Mouse (Mus musculus): ENCODE measurements around the gene Cyp2c23. TPM values are rescaled to one million over a fixed set of nuclear protein-coding genes. Genes with fewer than 3 reads are reported as not detected.

Gene Cyp2c23
- polyA plus RNA-seq, 2 experiments = 10.5 to 20.7 TPM

DNA sequence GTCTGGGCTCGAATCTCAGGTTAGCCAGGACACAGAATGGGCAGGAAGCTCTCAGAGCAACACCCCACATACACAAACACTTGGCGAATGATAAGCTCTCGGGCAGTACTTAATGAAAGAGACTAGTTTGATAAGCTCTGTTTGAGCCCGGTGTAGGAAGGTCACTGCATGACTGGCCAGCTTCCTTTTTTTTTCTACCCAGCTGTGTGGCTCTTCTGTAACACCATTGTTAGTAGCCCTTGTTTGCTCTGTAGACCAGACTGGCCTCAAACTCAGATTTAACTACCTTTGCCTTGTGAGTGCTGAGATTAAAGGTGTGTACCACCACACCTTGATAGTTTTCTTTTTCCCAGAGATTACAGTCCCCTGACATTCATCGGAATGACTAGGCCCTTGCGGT, 15.1 kb downstream of the Cyp2c23 start:
- H3K27me3 ChIP-seq (ENCODE audit: control insufficient read depth, insufficient read depth, low read length) = no peaks in the 10 kb centered on the region
- DNase-seq (ENCODE audit: low read depth in 3 of 3, low spot score in 3 of 3) (no peak), ATAC-seq (ENCODE audit: insufficient read depth) (no peak)
- no peaks in the 10 kb centered on the region for H3K36me3 ChIP-seq (replicated peaks; ENCODE audit: control insufficient read depth, insufficient read depth, low read depth)
- H3K4me1 ChIP-seq (replicated peaks; ENCODE audit: control insufficient read depth in 2 of 2, insufficient read depth in 2 of 2, low read length in 1 of 2) = no peaks in the 10 kb centered on the region
- H3K27ac ChIP-seq = no peak overlapping the region
- no peak overlapping the region for H3K4me2 ChIP-seq (ENCODE audit: low read depth)
- WGBS (ENCODE audit: insufficient replicate concordance) = 53% methylated on average over 6 of the region's 6 CpGs
- H3K4me3 ChIP-seq (ENCODE audit: insufficient read depth in 1 of 2, low read depth in 2 of 2, low read length in 2 of 2) = no peak overlapping the region
- no peak overlapping the region for H3K9ac ChIP-seq (replicated peaks)
- TF ChIP-seq EP300 (IDR thresholded peaks at IDR 0.05; ENCODE audit: low read depth) (no peak), CTCF (IDR thresholded peaks at IDR 0.05; ENCODE audit: low read depth) (no peak)
- H3K9me3 ChIP-seq (ENCODE audit: control insufficient read depth, low read length) = no peaks in the 10 kb centered on the region

DNA sequence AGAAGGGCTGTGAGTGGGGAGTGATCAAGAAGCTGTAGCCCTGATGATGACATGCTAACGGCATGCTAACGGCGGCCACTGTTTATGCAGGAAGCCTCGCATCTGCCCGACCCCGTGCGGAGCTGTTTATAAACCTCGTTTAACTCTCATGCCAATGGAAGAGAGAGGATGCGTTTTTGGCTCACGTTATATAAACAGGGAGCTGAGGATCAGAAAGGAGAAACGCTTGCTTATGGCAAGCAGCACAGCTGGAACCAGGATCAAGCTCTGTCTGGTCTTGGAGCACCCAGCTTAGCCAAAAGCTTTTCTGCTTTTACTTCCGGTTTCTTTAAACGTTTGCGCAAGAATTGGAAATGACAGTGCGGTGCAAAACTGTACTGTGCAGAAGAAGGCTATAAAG, 20.2 kb downstream of the Cyp2c23 start:
- H3K27ac ChIP-seq = no peak overlapping the region
- no peaks in the 10 kb centered on the region for H3K9me3 ChIP-seq (ENCODE audit: control insufficient read depth, low read length)
- H3K9ac ChIP-seq (replicated peaks) = no peak overlapping the region
- WGBS (ENCODE audit: insufficient replicate concordance) = 53% methylated on average over 15 of the region's 15 CpGs
- no peaks in the 10 kb centered on the region for H3K36me3 ChIP-seq (replicated peaks; ENCODE audit: control insufficient read depth, insufficient read depth, low read depth)
- H3K27me3 ChIP-seq (ENCODE audit: control insufficient read depth, insufficient read depth, low read length) = no peaks in the 10 kb centered on the region
- no peak for ATAC-seq (ENCODE audit: insufficient read depth)
- H3K4me2 ChIP-seq (ENCODE audit: low read depth) = no peak overlapping the region
- no peak overlapping the region for H3K4me3 ChIP-seq (ENCODE audit: insufficient read depth in 1 of 2, low read depth in 2 of 2, low read length in 2 of 2)
- no peak for TF ChIP-seq EP300 (IDR thresholded peaks at IDR 0.05; ENCODE audit: low read depth)
- no peak for TF ChIP-seq CTCF (IDR thresholded peaks at IDR 0.05; ENCODE audit: low read depth)
- H3K4me1 ChIP-seq (replicated peaks; ENCODE audit: control insufficient read depth in 2 of 2, insufficient read depth in 2 of 2, low read length in 1 of 2) = no peaks in the 10 kb centered on the region
- DNase-seq (ENCODE audit: low read depth in 3 of 3, low spot score in 3 of 3) = no peak

DNA sequence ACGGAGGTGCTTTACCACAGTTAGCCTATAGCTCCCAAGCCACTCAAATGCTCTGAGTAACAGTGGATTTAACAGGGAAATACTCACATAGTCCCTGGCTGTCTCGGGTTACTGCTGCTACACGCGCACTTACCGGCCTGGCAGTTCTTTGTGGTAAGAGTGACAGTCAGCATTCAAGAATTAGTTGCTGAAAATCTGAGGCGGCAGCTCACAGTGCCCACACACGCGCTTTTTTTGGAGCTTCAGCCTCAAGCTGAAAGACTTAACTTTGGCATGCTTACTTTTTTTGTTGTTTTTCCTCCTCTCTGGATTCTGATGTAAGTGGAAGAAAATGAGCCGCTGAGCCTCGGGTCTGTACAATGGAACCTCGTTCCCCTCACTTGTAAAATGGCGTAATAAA, 21.8 kb downstream of the Cyp2c23 start:
- H3K9ac ChIP-seq (replicated peaks) = no peak overlapping the region
- no peak overlapping the region for H3K4me3 ChIP-seq (ENCODE audit: insufficient read depth in 1 of 2, low read depth in 2 of 2, low read length in 2 of 2)

DNA sequence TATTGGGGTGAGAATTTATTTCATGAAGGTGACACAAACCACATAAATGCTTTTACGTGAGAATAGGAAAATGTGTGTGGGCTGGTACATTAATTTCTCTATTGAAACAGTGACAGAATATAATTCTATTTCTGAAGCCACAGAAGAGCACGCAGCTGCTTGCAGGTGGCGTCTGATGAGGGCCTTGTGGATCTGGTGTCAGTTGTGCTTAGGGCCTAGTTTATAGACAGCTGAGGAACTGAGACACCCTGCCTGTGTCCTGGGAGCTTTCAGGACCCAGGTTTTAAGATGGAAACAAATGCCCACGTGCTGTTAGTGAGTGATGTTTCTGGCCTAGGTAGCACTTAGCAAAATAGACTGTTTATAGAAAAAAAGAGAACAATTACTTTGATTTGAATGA, 24.0 kb downstream of the Cyp2c23 start:
- no peak overlapping the region for H3K9ac ChIP-seq (replicated peaks)
- H3K4me3 ChIP-seq (ENCODE audit: insufficient read depth in 1 of 2, low read depth in 2 of 2, low read length in 2 of 2) = no peak overlapping the region
- H3K9me3 ChIP-seq (ENCODE audit: control insufficient read depth, low read length) = no peaks in the 10 kb centered on the region
- H3K4me2 ChIP-seq (ENCODE audit: low read depth) = no peak overlapping the region
- TF ChIP-seq EP300 (IDR thresholded peaks at IDR 0.05; ENCODE audit: low read depth) = no peak
- no peak for TF ChIP-seq CTCF (IDR thresholded peaks at IDR 0.05; ENCODE audit: low read depth)
- no peaks in the 10 kb centered on the region for H3K36me3 ChIP-seq (replicated peaks; ENCODE audit: control insufficient read depth, insufficient read depth, low read depth)
- no peak for DNase-seq (ENCODE audit: low read depth in 3 of 3, low spot score in 3 of 3)
- no peaks in the 10 kb centered on the region; a peak in 2 of 4 replicates for H3K4me1 ChIP-seq (replicated peaks; ENCODE audit: control insufficient read depth in 2 of 2, insufficient read depth in 2 of 2, low read length in 1 of 2)
- H3K27ac ChIP-seq = no peak overlapping the region
- no peaks in the 10 kb centered on the region for H3K27me3 ChIP-seq (ENCODE audit: control insufficient read depth, insufficient read depth, low read length)
- 53% methylated on average over 4 of the region's 4 CpGs for WGBS (ENCODE audit: insufficient replicate concordance)
- no peak for ATAC-seq (ENCODE audit: insufficient read depth)

More for the DNA sequence above, 21.8 kb downstream of the Cyp2c23 start:
- DNase-seq (ENCODE audit: low read depth in 3 of 3, low spot score in 3 of 3) (no peak), ATAC-seq (ENCODE audit: insufficient read depth) (no peak)
- TF ChIP-seq CTCF (IDR thresholded peaks at IDR 0.05; ENCODE audit: low read depth) (no peak), EP300 (IDR thresholded peaks at IDR 0.05; ENCODE audit: low read depth) (no peak)
- Histone ChIP-seq H3K27ac (no peak overlapping the region), H3K4me1 (replicated peaks; ENCODE audit: control insufficient read depth in 2 of 2, insufficient read depth in 2 of 2, low read length in 1 of 2) (no peaks in the 10 kb centered on the region), H3K4me2 (ENCODE audit: low read depth) (no peak overlapping the region), H3K36me3 (replicated peaks; ENCODE audit: control insufficient read depth, insufficient read depth, low read depth) (no peaks in the 10 kb centered on the region), H3K9me3 (ENCODE audit: control insufficient read depth, low read length) (no peaks in the 10 kb centered on the region), H3K27me3 (ENCODE audit: control insufficient read depth, insufficient read depth, low read length) (no peaks in the 10 kb centered on the region)
- WGBS (ENCODE audit: insufficient replicate concordance) = 67% methylated on average over 12 of the region's 12 CpGs

DNA sequence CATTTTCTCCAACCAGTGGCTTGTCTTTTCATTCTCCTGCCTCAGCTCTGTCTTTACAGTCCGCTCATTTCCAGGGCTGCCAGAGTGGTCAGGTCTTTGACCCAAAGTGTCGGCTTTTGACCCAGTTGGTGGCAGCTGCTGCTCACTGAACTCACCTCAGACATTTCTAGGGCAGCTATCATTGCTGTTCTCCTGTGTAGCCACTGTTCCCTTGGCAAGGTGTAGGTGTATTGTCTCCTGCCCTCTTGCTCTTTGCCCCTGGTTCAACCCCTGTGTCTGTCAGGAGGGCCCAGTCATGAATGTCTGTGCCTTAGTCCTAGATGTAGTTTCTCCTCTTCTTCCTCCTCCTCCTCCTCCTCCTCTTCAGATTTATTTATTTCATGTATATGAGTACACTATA, 24.7 kb downstream of the Cyp2c23 start:
- no peak for TF ChIP-seq EP300 (IDR thresholded peaks at IDR 0.05; ENCODE audit: low read depth)
- no peak for TF ChIP-seq CTCF (IDR thresholded peaks at IDR 0.05; ENCODE audit: low read depth)
- WGBS (ENCODE audit: insufficient replicate concordance) = 70% methylated on average over 2 of the region's 2 CpGs
- no peak overlapping the region for H3K9ac ChIP-seq (replicated peaks)

More for the DNA sequence above, 24.7 kb downstream of the Cyp2c23 start:
- DNase-seq (ENCODE audit: low read depth in 3 of 3, low spot score in 3 of 3) (no peak), ATAC-seq (ENCODE audit: insufficient read depth) (no peak)
- H3K27ac ChIP-seq = no peak overlapping the region
- H3K36me3 ChIP-seq (replicated peaks; ENCODE audit: control insufficient read depth, insufficient read depth, low read depth) = no peaks in the 10 kb centered on the region
- H3K4me3 ChIP-seq (ENCODE audit: insufficient read depth in 1 of 2, low read depth in 2 of 2, low read length in 2 of 2) = no peak overlapping the region
- H3K4me1 ChIP-seq (replicated peaks; ENCODE audit: control insufficient read depth in 2 of 2, insufficient read depth in 2 of 2, low read length in 1 of 2) = no peaks in the 10 kb centered on the region; a peak in 2 of 4 replicates
- H3K9me3 ChIP-seq (ENCODE audit: control insufficient read depth, low read length) = no peaks in the 10 kb centered on the region
- H3K4me2 ChIP-seq (ENCODE audit: low read depth) = no peak overlapping the region
- no peaks in the 10 kb centered on the region for H3K27me3 ChIP-seq (ENCODE audit: control insufficient read depth, insufficient read depth, low read length)
